Mouse (Mus musculus): ENCODE results near the gene Foxo1.

Foxo1 gene

DNA sequence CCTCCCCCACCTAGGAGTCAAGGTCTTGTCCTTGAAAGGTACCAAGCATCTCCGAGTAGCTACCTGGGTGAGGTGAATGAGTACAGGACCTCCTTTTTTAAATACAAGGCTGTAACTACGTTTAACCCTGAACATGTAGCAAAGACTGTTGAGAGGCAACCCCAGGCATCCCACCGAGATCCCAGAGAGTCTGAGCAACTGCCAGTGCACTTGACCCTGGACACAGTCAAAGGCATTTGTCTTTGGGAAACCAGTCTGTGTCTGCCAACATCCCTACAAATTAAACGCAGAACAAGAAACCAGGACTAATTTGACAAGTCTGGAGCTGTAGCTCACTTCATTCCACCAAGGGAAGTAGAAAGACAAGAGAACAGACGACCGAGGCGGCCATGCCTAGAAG lies 86.1 kb downstream of the Foxo1 start:
- in situ Hi-C loops (cut with MboI, MseI), result no loop called here

DNA sequence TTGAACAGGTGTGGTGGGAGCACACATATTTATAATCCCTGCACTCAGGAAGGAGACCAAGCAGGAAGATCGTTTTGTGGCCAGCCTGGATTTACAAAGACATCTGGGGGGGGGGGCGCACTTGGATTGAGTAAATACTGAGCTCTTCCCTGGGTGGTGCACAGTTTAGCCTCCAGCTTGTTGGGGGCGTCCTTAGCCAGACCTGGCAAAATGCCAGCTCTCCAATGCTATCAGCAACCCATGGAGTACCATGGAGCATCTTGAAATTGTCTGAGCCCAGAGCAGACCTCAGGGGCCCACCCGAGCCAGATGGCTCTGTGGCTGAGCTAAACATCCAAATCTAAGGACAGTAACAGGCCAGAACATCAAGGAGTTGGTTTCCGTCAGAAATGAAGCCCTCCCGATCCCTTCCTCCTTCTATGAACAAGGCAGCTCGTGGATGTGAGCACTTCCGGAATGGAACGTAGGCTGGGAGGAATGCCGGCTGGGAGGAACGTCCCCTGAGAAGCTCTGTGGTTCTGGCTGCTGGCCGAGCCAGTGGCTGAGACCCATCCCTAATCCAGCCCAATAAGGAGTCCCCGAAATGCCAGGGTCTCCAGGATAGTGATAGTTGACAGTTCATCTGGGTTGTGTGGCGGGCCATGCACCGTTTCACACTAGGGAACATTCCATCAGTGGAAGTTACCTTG lies 89.3 kb downstream of the Foxo1 start:
- in situ Hi-C loops (cut with MboI, MseI), result no loop called here

GRCm38 (mm10) chr3:52364576-52364975 lies 96.4 kb downstream of the Foxo1 start:
- in situ Hi-C loops (cut with MboI, MseI), result no loop called here

DNA sequence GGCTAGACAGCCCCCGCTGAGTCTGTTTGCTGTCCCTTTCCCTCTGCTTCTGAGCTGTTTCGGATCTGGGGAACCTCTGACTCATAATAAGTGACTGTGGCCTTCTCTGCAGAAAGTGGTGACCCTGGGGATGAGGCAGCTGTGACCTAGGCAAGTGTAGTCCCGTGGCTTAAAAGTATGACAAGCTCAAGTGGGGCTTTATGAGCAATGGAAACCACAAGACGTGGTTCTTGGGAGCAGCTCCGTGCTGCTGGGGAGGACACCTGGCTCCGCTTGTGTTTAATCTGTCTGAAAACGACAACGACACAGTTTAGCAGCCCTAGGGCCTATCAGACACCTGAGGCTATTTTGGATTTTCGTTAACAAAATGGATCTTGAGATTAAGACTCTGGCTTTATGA lies 101.1 kb downstream of the Foxo1 start:
- in situ Hi-C loops (cut with MboI, MseI), result no loop called here

DNA sequence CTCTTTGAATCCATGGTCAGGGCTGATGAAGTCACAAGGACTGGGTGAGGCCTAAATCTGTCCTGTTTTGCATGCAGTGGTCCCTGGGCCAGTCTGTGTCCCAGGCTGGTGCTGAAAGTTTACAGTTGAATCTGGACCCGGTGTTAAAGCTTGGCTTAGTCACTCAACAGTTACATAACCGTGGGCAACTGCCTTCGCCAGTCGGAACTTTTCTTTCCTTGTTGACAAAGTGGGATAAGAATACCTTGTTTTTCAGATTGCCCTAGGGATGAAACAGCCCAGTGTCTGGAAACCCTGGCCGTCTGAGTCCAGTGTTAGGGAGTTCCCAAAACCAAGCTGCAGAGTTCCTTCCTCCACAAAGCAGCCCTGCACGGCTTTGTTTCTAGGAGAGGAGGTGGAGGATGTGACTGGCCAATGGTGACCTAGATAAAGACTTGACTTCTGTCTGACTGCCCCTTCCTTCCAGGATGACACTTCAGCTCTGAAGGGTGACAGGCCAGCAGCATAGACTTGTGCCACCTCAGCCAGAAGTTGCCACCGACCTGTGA lies 101.8 kb downstream of the Foxo1 start:
- in situ Hi-C loops (cut with MboI, MseI), result no loop called here

DNA sequence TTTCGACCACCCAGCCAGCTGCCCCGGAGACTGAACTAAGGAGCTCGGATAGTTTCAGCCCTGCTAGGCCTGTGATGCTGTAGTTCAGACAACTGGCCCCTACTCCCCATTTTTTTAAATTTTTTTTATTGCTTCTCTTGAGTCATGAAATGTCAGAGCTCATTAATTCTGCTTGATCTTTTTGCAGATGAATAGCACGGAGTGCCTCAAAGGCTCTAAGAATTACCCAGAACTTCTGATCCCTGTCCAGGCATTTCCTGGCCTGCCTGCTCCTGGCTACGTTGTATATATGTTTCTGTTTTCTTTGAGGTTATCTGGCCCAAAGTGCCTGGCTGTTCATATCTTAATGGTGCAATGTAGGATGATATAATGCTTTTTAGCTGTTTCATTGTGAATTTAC lies 108.8 kb downstream of the Foxo1 start:
- in situ Hi-C loops (cut with MboI, MseI), result no loop called here

DNA sequence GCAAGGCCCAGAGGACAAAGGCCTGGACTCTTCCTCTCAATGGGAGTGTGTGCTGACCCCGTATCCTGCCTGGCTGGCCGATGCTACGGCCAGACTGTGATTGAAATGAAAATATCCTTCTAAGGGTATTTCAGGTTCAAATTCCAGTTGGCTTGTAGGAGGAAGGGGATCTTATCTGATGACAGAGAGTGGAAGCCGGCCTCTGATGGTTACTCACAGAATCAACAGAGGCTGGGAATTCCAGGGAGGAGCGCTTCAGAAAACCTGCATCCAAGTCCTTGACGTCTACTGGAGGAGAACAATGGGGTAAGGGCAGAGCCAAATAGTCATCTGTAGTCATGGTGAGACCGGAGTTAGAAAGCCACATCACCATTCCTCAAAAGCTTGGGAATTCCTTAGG lies 115.2 kb downstream of the Foxo1 start:
- in situ Hi-C loops (cut with MboI, MseI), result no loop called here

- in situ Hi-C loops (cut with MboI, MseI), result no loop called here
These were observed 118.2 kb downstream of the Foxo1 start for GRCm38 (mm10) chr3:52386343-52386742.

DNA sequence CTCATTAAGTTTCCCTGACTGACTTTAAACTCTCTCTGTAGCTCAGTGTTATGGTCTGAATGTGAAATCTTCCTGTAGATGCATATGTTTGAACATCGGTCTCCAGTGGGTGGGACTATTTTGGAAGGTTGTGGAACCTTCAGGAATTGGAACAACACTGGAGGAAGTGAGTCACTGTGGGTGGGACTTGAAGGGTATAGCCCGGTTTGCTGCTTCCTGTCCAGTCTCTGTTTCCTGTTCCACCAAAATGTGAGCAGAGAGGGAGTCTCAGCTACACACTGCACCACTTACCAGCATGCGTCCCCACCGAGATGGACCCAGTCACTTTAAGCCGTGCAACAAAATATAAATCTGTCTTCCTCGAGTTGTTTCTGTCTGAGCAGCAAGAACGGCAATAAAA lies 122.2 kb downstream of the Foxo1 start:
- in situ Hi-C loops (cut with MboI, MseI), result loop anchor here (10.0 kb wide), 1 partner anchor 126 kb away; the partner anchor contains the start of gene Foxo1

GRCm38 (mm10) chr3:52390766-52391665 lies 122.9 kb downstream of the Foxo1 start:
- in situ Hi-C loops (cut with MboI, MseI), result loop anchor here (10.0 kb wide), 1 partner anchor 126 kb away; the partner anchor contains the start of gene Foxo1

GRCm38 (mm10) chr3:52391897-52392296 lies 123.8 kb downstream of the Foxo1 start:
- in situ Hi-C loops (cut with MboI, MseI), result loop anchor here (10.0 kb wide), 1 partner anchor 127 kb away; the partner anchor contains the start of gene Foxo1

- in situ Hi-C loops (cut with MboI, MseI), result loop anchor here (10.0 kb wide), 1 partner anchor 128 kb away; the partner anchor contains the start of gene Foxo1
These were observed 124.4 kb downstream of the Foxo1 start for GRCm38 (mm10) chr3:52392521-52392920.

- in situ Hi-C loops (cut with MboI, MseI), result loop anchor here (10.0 kb wide), 1 partner anchor 128 kb away; the partner anchor contains the start of gene Foxo1
These were observed 125.0 kb downstream of the Foxo1 start for GRCm38 (mm10) chr3:52393171-52393570.

- in situ Hi-C loops (cut with MboI, MseI), result loop anchor here (10.0 kb wide), 1 partner anchor 131 kb away; the partner anchor contains the start of gene Foxo1
These were observed 128.1 kb downstream of the Foxo1 start for GRCm38 (mm10) chr3:52396121-52396731.

- in situ Hi-C loops (cut with MboI, MseI), result loop anchor here (10.0 kb wide), 1 partner anchor 132 kb away; the partner anchor contains the start of gene Foxo1
These were observed 128.9 kb downstream of the Foxo1 start for GRCm38 (mm10) chr3:52396951-52397615.

GRCm38 (mm10) chr3:52397961-52398360 lies 129.8 kb downstream of the Foxo1 start:
- in situ Hi-C loops (cut with MboI, MseI), result loop anchor here (10.0 kb wide), 1 partner anchor 133 kb away; the partner anchor contains the start of gene Foxo1

- in situ Hi-C loops (cut with MboI, MseI), result no loop called here
These were observed 132.4 kb downstream of the Foxo1 start for GRCm38 (mm10) chr3:52400284-52401161.

DNA sequence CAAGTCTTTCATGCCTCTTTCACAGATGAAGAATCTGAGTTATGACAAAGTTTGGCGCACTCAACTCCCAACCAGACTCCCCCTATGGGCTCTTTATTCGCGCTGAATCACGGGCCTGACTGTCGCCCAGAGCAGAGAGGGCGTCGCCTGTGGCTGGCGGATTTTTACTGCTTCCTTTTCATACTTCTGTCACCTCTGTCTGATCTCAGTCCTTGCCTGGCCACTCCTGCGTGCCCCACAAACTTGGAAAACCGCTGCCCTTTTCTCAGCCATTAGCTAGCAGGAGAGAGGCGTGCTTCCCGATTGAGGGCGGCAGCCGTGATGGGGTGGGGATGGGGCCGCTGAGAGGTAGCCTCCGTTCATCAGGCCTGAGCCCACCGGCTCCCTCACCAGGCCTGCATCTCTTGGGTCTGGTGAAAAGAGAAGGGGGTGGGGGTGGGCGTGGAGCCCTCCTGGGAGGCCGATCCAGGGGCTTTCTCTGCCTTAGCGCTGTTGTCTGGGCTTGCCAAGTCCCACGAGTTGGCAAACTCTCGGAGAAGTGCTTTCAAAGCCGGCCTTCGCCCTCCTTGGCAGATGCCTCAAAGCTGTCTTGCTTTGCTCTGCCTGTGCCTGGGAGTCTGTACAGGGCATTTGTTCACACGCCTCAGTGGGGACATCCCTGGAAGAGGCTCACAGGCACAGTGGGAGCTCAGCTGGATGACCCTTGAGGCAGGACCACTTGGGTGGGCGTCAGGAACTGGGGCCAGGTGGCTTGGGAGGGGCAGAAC lies 133.2 kb downstream of the Foxo1 start:
- in situ Hi-C loops (cut with MboI, MseI), result no loop called here
